9 mouse cellular contexts compared by ENCODE assay signal in genomic region chr4:117323515-117324344, GRCm38 (mm10).
DNase-seq lines count a peak whose midpoint lies in the region; ATAC-seq and TF ChIP-seq lines count a peak whose summit lies in the region.
"Had no signal": no experiment of that assay in that cellular context is flagged by ENCODE, and none has a peak within 500 bp of the region (broad histone marks: within the 10 kb centered on the region; RNA-seq: fewer than 3 reads in every experiment).

No protein-coding gene starts in this region.

- TF ChIP-seq CTCF in E14TG2a.4 (conservative IDR thresholded peaks at IDR 0.05; ENCODE audit: low read length), result peak; percentile 79
- TF ChIP-seq CTCF in heart, postnatal 0 days (IDR thresholded peaks at IDR 0.05; ENCODE audit: low read depth), result peak; percentile 82

- H3K4me3 ChIP-seq in E14TG2a.4 (replicated peaks; ENCODE audit: low read length), result no peak overlapping the region
- H3K4me3 ChIP-seq in heart, postnatal 0 days (ENCODE audit: low read depth, low read length), result no peak overlapping the region
- no peak overlapping the region for H3K4me3 ChIP-seq in lung, embryonic 15.5 days
- H3K4me3 ChIP-seq: heart, embryonic 15.5 days had no signal

- ATAC-seq in heart, postnatal 0 days (ENCODE audit: insufficient read depth, low read depth), result peak; percentile 55
- 0 out of 2 replicates have a peak, but pooled peaks have one; percentile 56 for ATAC-seq in lung, embryonic 15.5 days (ENCODE audit: borderline replicate concordance, extremely low read depth, low FRiP score, low TSS enrichment)

- TF ChIP-seq EP300 in heart, postnatal 0 days (IDR thresholded peaks at IDR 0.05; ENCODE audit: low read depth), result no peak

- H3K27me3 ChIP-seq in E14TG2a.4 (ENCODE audit: insufficient read depth, low read length), result peaks cover 55% of the 10 kb centered on the region
- peaks cover 26% of the 10 kb centered on the region for H3K27me3 ChIP-seq in heart, postnatal 0 days (ENCODE audit: control insufficient read depth, insufficient read depth, low read length)
- H3K27me3 ChIP-seq in lung, embryonic 15.5 days, result peaks cover 39% of the 10 kb centered on the region

- H3K4me1 ChIP-seq in E14TG2a.4 (replicated peaks; ENCODE audit: low read depth, low read length), result peaks cover 76% of the 10 kb centered on the region
- H3K4me1 ChIP-seq in heart, postnatal 0 days (ENCODE audit: control insufficient read depth, insufficient read depth), result no peaks in the 10 kb centered on the region
- no peaks in the 10 kb centered on the region for H3K4me1 ChIP-seq in lung, embryonic 15.5 days
- H3K4me1 ChIP-seq: heart, embryonic 15.5 days had no signal

- H3K9me3 ChIP-seq in E14TG2a.4 (ENCODE audit: low read length), result no peaks in the 10 kb centered on the region
- no peaks in the 10 kb centered on the region for H3K9me3 ChIP-seq in heart, postnatal 0 days (replicated peaks; ENCODE audit: control insufficient read depth, low read length)
- no peaks in the 10 kb centered on the region for H3K9me3 ChIP-seq in lung, embryonic 15.5 days
- H3K9me3 ChIP-seq: heart, embryonic 15.5 days had no signal

- H3K9ac ChIP-seq in heart, postnatal 0 days (replicated peaks; ENCODE audit: low read depth, low read length), result no peak overlapping the region
- no peak overlapping the region for H3K9ac ChIP-seq in lung, embryonic 15.5 days
- H3K9ac ChIP-seq: heart, embryonic 15.5 days had no signal

- H3K27ac ChIP-seq in heart, postnatal 0 days (ENCODE audit: low read depth), result no peak overlapping the region
- no peak overlapping the region for H3K27ac ChIP-seq in lung, embryonic 15.5 days
- H3K27ac ChIP-seq: heart, embryonic 15.5 days had no signal

- H3K36me3 ChIP-seq in E14TG2a.4 (ENCODE audit: insufficient read depth, low read length), result no peaks in the 10 kb centered on the region
- no peaks in the 10 kb centered on the region for H3K36me3 ChIP-seq in heart, postnatal 0 days (replicated peaks; ENCODE audit: control insufficient read depth, insufficient read depth, low read length)
- no peaks in the 10 kb centered on the region for H3K36me3 ChIP-seq in lung, embryonic 15.5 days
- H3K36me3 ChIP-seq: heart, embryonic 15.5 days had no signal

- 19% methylated on average over 14 of the region's 14 CpGs for WGBS in heart, postnatal 0 days
- 19% methylated on average over 14 of the region's 14 CpGs for WGBS in lung, embryonic 15.5 days

- no peak overlapping the region for H3K4me2 ChIP-seq in heart, postnatal 0 days (ENCODE audit: low read depth, low read length)
- no peak overlapping the region for H3K4me2 ChIP-seq in lung, embryonic 15.5 days
- H3K4me2 ChIP-seq: heart, embryonic 15.5 days had no signal

- peak; percentile 15 for DNase-seq in T-cell, adult 2 months (ENCODE audit: low spot score)
- DNase-seq in embryo, embryonic 9.5 days (ENCODE audit: extremely low spot score), result peak; percentile 85
- no peak for DNase-seq in heart, postnatal 0 days (ENCODE audit: low spot score)
- DNase-seq in kidney, postnatal 25 days, result peak; percentile 58 to 60
- peak; percentile 49 for DNase-seq in retina, postnatal 7 days (ENCODE audit: low read depth, low spot score)
- no peak for DNase-seq in urinary bladder, postnatal 4 days (ENCODE audit: low spot score in 2 of 2)

Comparison
In these comparisons a context has a peak if more than half of its experiments do, and no peak if none do; other contexts are left out.
1. DNase-seq: peak in T-cell, adult 2 months (single experiment), embryo, embryonic 9.5 days (single experiment), kidney, postnatal 25 days (2 of 2) and retina, postnatal 7 days (single experiment); none in heart, postnatal 0 days (single experiment) and urinary bladder, postnatal 4 days (0 of 2).